Mouse (Mus musculus) right cerebral cortex, postnatal 4 days (tissue): Measurements from ENCODE around the gene Kdm4b.

Experiments used
- DNase-seq: peaks from one replicate; pipeline ENCODE4 v3.0.0-alpha.2; 2022

Gene Kdm4b

GRCm38 (mm10) chr17:56348586-56348985, 22.7 kb downstream of the Kdm4b start:
- DNase-seq, result no peak

GRCm38 (mm10) chr17:56350694-56351093, 24.8 kb downstream of the Kdm4b start:
- DNase-seq, result peak; percentile 87

- peak; percentile 60 for DNase-seq
These were observed 31.3 kb downstream of the Kdm4b start for GRCm38 (mm10) chr17:56356921-56357885.

- DNase-seq, result no peak
These were observed 33.4 kb downstream of the Kdm4b start for GRCm38 (mm10) chr17:56359183-56359725.

- DNase-seq, result no peak
These were observed 34.0 kb downstream of the Kdm4b start for GRCm38 (mm10) chr17:56359864-56360263.

- no peak for DNase-seq
These were observed 34.6 kb downstream of the Kdm4b start for GRCm38 (mm10) chr17:56360451-56360850.

GRCm38 (mm10) chr17:56361542-56361941, 35.7 kb downstream of the Kdm4b start:
- DNase-seq, result no peak

GRCm38 (mm10) chr17:56365791-56366673, 40.2 kb downstream of the Kdm4b start:
- DNase-seq, result no peak

GRCm38 (mm10) chr17:56368291-56368790, 42.5 kb downstream of the Kdm4b start:
- DNase-seq, result no peak

- DNase-seq, result no peak
These were observed 44.2 kb downstream of the Kdm4b start for GRCm38 (mm10) chr17:56370090-56370489.

- no peak for DNase-seq
These were observed 45.3 kb downstream of the Kdm4b start for GRCm38 (mm10) chr17:56371029-56371660.

GRCm38 (mm10) chr17:56372109-56372508, 46.2 kb downstream of the Kdm4b start:
- no peak for DNase-seq

GRCm38 (mm10) chr17:56373136-56374034, 47.5 kb downstream of the Kdm4b start:
- DNase-seq, result no peak

GRCm38 (mm10) chr17:56374851-56375250, 49.0 kb downstream of the Kdm4b start:
- no peak for DNase-seq

GRCm38 (mm10) chr17:56379281-56379834, 53.5 kb downstream of the Kdm4b start:
- DNase-seq, result no peak

- DNase-seq, result peak; percentile 35
These were observed 54.4 kb downstream of the Kdm4b start for GRCm38 (mm10) chr17:56380286-56380685.

- DNase-seq, result no peak
These were observed 55.3 kb downstream of the Kdm4b start for GRCm38 (mm10) chr17:56381183-56381582.

GRCm38 (mm10) chr17:56382997-56383396, 57.1 kb downstream of the Kdm4b start:
- DNase-seq, result no peak

- no peak for DNase-seq
These were observed 59.0 kb downstream of the Kdm4b start for GRCm38 (mm10) chr17:56384903-56385302.

- no peak for DNase-seq
These were observed 61.8 kb downstream of the Kdm4b start for GRCm38 (mm10) chr17:56387612-56388011.

GRCm38 (mm10) chr17:56393238-56393637, 67.4 kb downstream of the Kdm4b start:
- no peak for DNase-seq
